Mouse (Mus musculus) heart, postnatal 0 days (tissue): ENCODE data around the gene Tmem121. TPM values are rescaled to one million over a fixed set of nuclear protein-coding genes. Genes with fewer than 3 reads are reported as not detected.
"Not testable (repeated sequence)": the region's sequence is repeated elsewhere in the genome, so short reads cannot be mapped to it uniquely, and the experiment has no call there.

Experiments used
- ATAC-seq: fragments of 200-750 bp; cut with Nextera tagmentation; 2 replicates; pipeline ENCODE4 v1.8.0; 2017; ENCODE audit warnings: low read depth, moderate number of reproducible peaks, moderate library complexity; ENCODE audit not compliant: insufficient read depth
- DNase-seq: peaks from one replicate; pipeline ENCODE4 v3.0.0-alpha.2; 2016; ENCODE audit warnings: low spot score
- H3K27ac ChIP-seq: fragments of 300-500 bp; sonication (generic); 2 replicates; pipeline ENCODE4 v1.5.1; 2014; ENCODE audit warnings: low read depth, mild to moderate bottlenecking
- H3K27me3 ChIP-seq: fragments of 300-500 bp; sonication (generic); 2 replicates; pipeline ENCODE4 v1.6.1; 2014; ENCODE audit warnings: low read length, mixed read lengths; ENCODE audit not compliant: control insufficient read depth, insufficient read depth
- H3K36me3 ChIP-seq: fragments of 300-500 bp; sonication (generic); replicated peaks from 2 replicates; pipeline ENCODE4 v1.6.1; 2014; ENCODE audit warnings: low read length, mixed read lengths; ENCODE audit not compliant: control insufficient read depth, insufficient read depth
- H3K4me1 ChIP-seq: fragments of 300-500 bp; sonication (generic); 2 replicates; pipeline ENCODE4 v1.6.1; 2014; ENCODE audit warnings: antibody characterized with exemption; ENCODE audit not compliant: control insufficient read depth, insufficient read depth
- H3K4me2 ChIP-seq: fragments of 300-500 bp; sonication (generic); 2 replicates; pipeline ENCODE4 v1.6.1; 2014; ENCODE audit warnings: low read depth, mild to moderate bottlenecking, low read length, moderate library complexity
- H3K4me3 ChIP-seq: fragments of 300-500 bp; sonication (generic); 2 replicates; pipeline ENCODE4 v1.5.1; 2014; ENCODE audit warnings: low read depth, low read length
- H3K9ac ChIP-seq: fragments of 300-500 bp; sonication (generic); replicated peaks from 2 replicates; pipeline ENCODE4 v1.6.1; 2014; ENCODE audit warnings: low read depth, low read length, mixed read lengths
- H3K9me3 ChIP-seq: fragments of 300-500 bp; sonication (generic); replicated peaks from 2 replicates; pipeline ENCODE4 v1.6.1; 2016; ENCODE audit warnings: low read length; ENCODE audit not compliant: control insufficient read depth
- CTCF ChIP-seq: IDR thresholded peaks from 2 replicates; pipeline ENCODE4 v1.5.1; 2016; ENCODE audit warnings: antibody characterized with exemption, control low read depth, low read depth
- EP300 ChIP-seq: IDR thresholded peaks from 2 replicates; pipeline ENCODE4 v1.6.1; 2016; ENCODE audit warnings: antibody characterized with exemption, low read depth
- WGBS: fragments of 180-500 bp; shearing (Covaris S2); extraction: QIAGEN DNeasy Blood & Tissue Kit; methylation state at CpG from one replicate; pipeline ENCODE4 v1.1.7; 2014; 5-methylcytosine and 5-hydroxymethylcytosine counted together
- polyA plus RNA-seq: library from polyadenylated mRNA; unstranded; fragments of >200 nt; fragmentation: Nextera tagmentation; extraction: Ambion mirVana; gene quantifications from 2 replicates; pipeline ENCODE4 v1.2.1, GENCODE M21; 2015
- total RNA-seq: library from RNA; depleted of rRNA; stranded (reverse); fragments of >200 nt; gene quantifications from 2 replicates; pipeline ENCODE4 v1.2.3, GENCODE M21; 2014; ENCODE audit warnings: low replicate concordance

Tmem121 gene
- total and polyA plus RNA-seq, 2 experiments from 2014 or later, result 1.2 to 4.8 TPM

GRCm38 (mm10) chr12:113193423-113193822, 7.7 kb downstream of the Tmem121 start:
- H3K36me3 ChIP-seq, result no peaks in the 10 kb centered on the region

GRCm38 (mm10) chr12:113199132-113199531, 13.4 kb downstream of the Tmem121 start:
- H3K36me3 ChIP-seq, H3K4me1 ChIP-seq, H3K9me3 ChIP-seq, DNase-seq, H3K27me3 ChIP-seq, ATAC-seq, H3K4me3 ChIP-seq, H3K4me2 ChIP-seq, H3K27ac ChIP-seq, H3K9ac ChIP-seq: not testable (repeated sequence)
- 93% methylated on average over 3 of the region's 6 CpGs for WGBS

More at GRCm38 (mm10) chr12:113193423-113193822, 7.7 kb downstream of the Tmem121 start:
- no peak overlapping the region for H3K9ac ChIP-seq
- no peak for ATAC-seq
- TF ChIP-seq CTCF (no peak), EP300 (no peak)
- no peak overlapping the region for H3K4me3 ChIP-seq
- peaks cover 4% of the 10 kb centered on the region for H3K27me3 ChIP-seq
- no peak overlapping the region for H3K4me2 ChIP-seq
- no peaks in the 10 kb centered on the region for H3K4me1 ChIP-seq
- DNase-seq, result no peak
- WGBS, result 50% methylated on average over 2 of the region's 2 CpGs
- no peaks in the 10 kb centered on the region for H3K9me3 ChIP-seq
- H3K27ac ChIP-seq, result no peak overlapping the region

- Histone ChIP-seq H3K27me3 (no peaks in the 10 kb centered on the region), H3K27ac (no peak overlapping the region), H3K4me2 (no peak overlapping the region), H3K9ac (no peak overlapping the region), H3K36me3 (no peaks in the 10 kb centered on the region), H3K4me3 (no peak overlapping the region), H3K4me1 (no peaks in the 10 kb centered on the region), H3K9me3 (no peaks in the 10 kb centered on the region)
- ATAC-seq (no peak), DNase-seq (no peak)
- TF ChIP-seq CTCF (no peak), EP300 (no peak)
- WGBS, result 79% methylated on average over 4 of the region's 4 CpGs
Measured at GRCm38 (mm10) chr12:113201301-113201700, 15.6 kb downstream of the Tmem121 start.

GRCm38 (mm10) chr12:113202008-113202407, 16.3 kb downstream of the Tmem121 start:
- H3K4me1 ChIP-seq, result no peaks in the 10 kb centered on the region
- H3K9me3 ChIP-seq, result no peaks in the 10 kb centered on the region
- H3K4me2 ChIP-seq, result no peak overlapping the region
- H3K4me3 ChIP-seq, result no peak overlapping the region
- no peak for ATAC-seq
- no peak overlapping the region for H3K9ac ChIP-seq
- TF ChIP-seq CTCF, result no peak
- no peak for TF ChIP-seq EP300
- no peak for DNase-seq
- no peaks in the 10 kb centered on the region for H3K36me3 ChIP-seq
- H3K27me3 ChIP-seq, result no peaks in the 10 kb centered on the region
- no peak overlapping the region for H3K27ac ChIP-seq

- H3K4me2 ChIP-seq, result no peak overlapping the region
- no peak for ATAC-seq
- 63% methylated on average over 7 of the region's 7 CpGs for WGBS
- H3K36me3 ChIP-seq, result no peaks in the 10 kb centered on the region
- no peaks in the 10 kb centered on the region for H3K9me3 ChIP-seq
- DNase-seq, result no peak
- H3K4me1 ChIP-seq, result no peaks in the 10 kb centered on the region
- TF ChIP-seq CTCF (no peak), EP300 (no peak)
- H3K4me3 ChIP-seq, result no peak overlapping the region
- no peaks in the 10 kb centered on the region for H3K27me3 ChIP-seq
- H3K9ac ChIP-seq, result no peak overlapping the region
- H3K27ac ChIP-seq, result no peak overlapping the region
Measured at GRCm38 (mm10) chr12:113203522-113203921, 17.8 kb downstream of the Tmem121 start.

GRCm38 (mm10) chr12:113205251-113205942, 19.7 kb downstream of the Tmem121 start:
- Histone ChIP-seq H3K27ac (no peak overlapping the region), H3K9me3 (no peaks in the 10 kb centered on the region), H3K4me3 (no peak overlapping the region), H3K36me3 (no peaks in the 10 kb centered on the region), H3K4me1 (no peaks in the 10 kb centered on the region), H3K27me3 (no peaks in the 10 kb centered on the region), H3K9ac (no peak overlapping the region), H3K4me2 (no peak overlapping the region)
- 68% methylated on average over 7 of the region's 7 CpGs for WGBS
- no peak for ATAC-seq
- DNase-seq, result no peak
- TF ChIP-seq EP300, result no peak
- no peak; the same call in 1 of the 2 replicates for TF ChIP-seq CTCF
